Mouse (Mus musculus) 416B (cell line): Measurements from ENCODE around the gene Fam160b1.

Experiments used
- DNase-seq: peaks from one replicate; pipeline ENCODE4 v3.0.0; 2011; ENCODE audit warnings: low read depth

Fam160b1 gene

GRCm38 (mm10) chr19:57360341-57361130, at the start of gene Fam160b1:
TSS of gene Fam160b1 (plus strand) at chr19:57360680.
- DNase-seq: peak; percentile 96

- no peak for DNase-seq
Observed at GRCm38 (mm10) chr19:57313226-57313625, 47.3 kb upstream of the Fam160b1 start.

- DNase-seq: no peak
Observed at GRCm38 (mm10) chr19:57313891-57314345, 46.6 kb upstream of the Fam160b1 start.

- peak; percentile 49 for DNase-seq
Observed at GRCm38 (mm10) chr19:57314346-57315012, 46.0 kb upstream of the Fam160b1 start, which contains the start of gene Ablim1. TSS of gene Ablim1 (minus strand) at chr19:57314919.

- DNase-seq: no peak
Observed at GRCm38 (mm10) chr19:57315013-57315565, 45.4 kb upstream of the Fam160b1 start.

- DNase-seq: no peak
Observed at GRCm38 (mm10) chr19:57316597-57316996, 43.9 kb upstream of the Fam160b1 start.

GRCm38 (mm10) chr19:57320656-57321382, 39.7 kb upstream of the Fam160b1 start:
- no peak for DNase-seq

GRCm38 (mm10) chr19:57321839-57322238, 38.6 kb upstream of the Fam160b1 start:
- no peak for DNase-seq

- DNase-seq: no peak
Observed at GRCm38 (mm10) chr19:57322491-57322890, 38.0 kb upstream of the Fam160b1 start.

GRCm38 (mm10) chr19:57323087-57323486, 37.4 kb upstream of the Fam160b1 start:
- no peak for DNase-seq

- peak; percentile 72 for DNase-seq
Observed at GRCm38 (mm10) chr19:57325748-57326300, 34.7 kb upstream of the Fam160b1 start.

GRCm38 (mm10) chr19:57327679-57328078, 32.8 kb upstream of the Fam160b1 start:
- DNase-seq: peak; percentile 41

- DNase-seq: no peak
Observed at GRCm38 (mm10) chr19:57328269-57328668, 32.2 kb upstream of the Fam160b1 start.

- peak; percentile 89 for DNase-seq
Observed at GRCm38 (mm10) chr19:57328792-57329191, 31.7 kb upstream of the Fam160b1 start.

GRCm38 (mm10) chr19:57330309-57330708, 30.2 kb upstream of the Fam160b1 start:
- DNase-seq: peak; percentile 63

- DNase-seq: no peak
Observed at GRCm38 (mm10) chr19:57331237-57331636, 29.2 kb upstream of the Fam160b1 start.

- DNase-seq: no peak
Observed at GRCm38 (mm10) chr19:57333356-57333755, 27.1 kb upstream of the Fam160b1 start.

GRCm38 (mm10) chr19:57335135-57335534, 25.3 kb upstream of the Fam160b1 start:
- DNase-seq: no peak

GRCm38 (mm10) chr19:57339281-57339864, 21.1 kb upstream of the Fam160b1 start:
- DNase-seq: no peak

GRCm38 (mm10) chr19:57340900-57341742, 19.4 kb upstream of the Fam160b1 start:
- DNase-seq: no peak
